Mouse (Mus musculus) adipose tissue, adult 10 weeks (tissue): Measurements from ENCODE around the gene Gtpbp1. TPM values are rescaled to one million over a fixed set of nuclear protein-coding genes. Genes with fewer than 3 reads are reported as not detected.

ENCODE experiments used
- polyA plus RNA-seq: library from polyadenylated mRNA; stranded (reverse); fragments of 350-450 nt; fragmentation: Illumina TruSeq; extraction: RNeasy Lipid Tissue Mini Kit (QIAGEN cat#74804); gene quantifications from one replicate; pipeline ENCODE4 v1.2.3, GENCODE M21; 2014; ENCODE audit warnings: low read depth, low replicate concordance

Gtpbp1 gene
- polyA plus RNA-seq, result 29.5 TPM

GRCm38 (mm10) chr15:79690426-79691022, at the start of gene Gtpbp1:
Gene Gtpbp1, plus strand, starts transcription at chr15:79690845.

GRCm38 (mm10) chr15:79658531-79659375, 31.9 kb upstream of the Gtpbp1 start, which contains the start of the genes Fam227a and Cby1:
Gene Fam227a, minus strand, starts transcription at chr15:79658956.
Gene Cby1, plus strand, starts transcription at chr15:79659199.

GRCm38 (mm10) chr15:79670249-79670971, 20.2 kb upstream of the Gtpbp1 start, which contains the start of gene Tomm22:
Gene Tomm22, plus strand, starts transcription at chr15:79670861.

DNA sequence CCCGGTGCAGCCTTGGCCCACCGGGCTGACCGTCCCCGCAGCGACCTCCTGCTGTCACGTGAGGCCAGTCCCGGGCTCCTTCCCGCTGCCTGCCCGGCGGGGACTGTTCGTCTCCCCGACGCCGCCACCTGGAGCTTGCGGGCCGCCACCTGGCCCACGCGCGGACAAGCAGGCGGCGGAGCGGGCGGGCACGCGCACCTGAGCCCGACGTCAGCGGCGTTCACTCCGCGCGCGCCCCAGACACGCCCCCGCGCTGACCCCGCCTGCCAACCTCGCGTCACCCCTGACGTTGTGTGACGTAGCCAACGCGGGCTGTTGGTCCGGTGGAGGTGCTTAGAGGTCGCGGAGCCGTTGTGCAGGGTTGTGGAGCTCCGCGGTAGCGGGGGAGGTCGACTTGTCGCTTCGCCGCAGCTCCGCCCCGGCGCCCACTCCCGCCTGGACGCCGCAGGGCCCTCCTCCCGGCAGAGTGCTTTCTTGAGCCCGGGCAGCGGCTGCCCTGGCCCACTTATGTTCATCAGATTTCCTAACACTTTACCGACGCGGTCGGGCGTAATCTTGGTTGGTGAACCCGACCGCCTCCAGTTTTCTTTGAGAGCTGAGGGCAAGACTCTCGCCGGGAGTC, 2.9 kb upstream of the Gtpbp1 start, which contains the start of gene Josd1:
TSS of gene Josd1 (minus strand) at position 274 of the 622 bp plus-strand sequence.

DNA sequence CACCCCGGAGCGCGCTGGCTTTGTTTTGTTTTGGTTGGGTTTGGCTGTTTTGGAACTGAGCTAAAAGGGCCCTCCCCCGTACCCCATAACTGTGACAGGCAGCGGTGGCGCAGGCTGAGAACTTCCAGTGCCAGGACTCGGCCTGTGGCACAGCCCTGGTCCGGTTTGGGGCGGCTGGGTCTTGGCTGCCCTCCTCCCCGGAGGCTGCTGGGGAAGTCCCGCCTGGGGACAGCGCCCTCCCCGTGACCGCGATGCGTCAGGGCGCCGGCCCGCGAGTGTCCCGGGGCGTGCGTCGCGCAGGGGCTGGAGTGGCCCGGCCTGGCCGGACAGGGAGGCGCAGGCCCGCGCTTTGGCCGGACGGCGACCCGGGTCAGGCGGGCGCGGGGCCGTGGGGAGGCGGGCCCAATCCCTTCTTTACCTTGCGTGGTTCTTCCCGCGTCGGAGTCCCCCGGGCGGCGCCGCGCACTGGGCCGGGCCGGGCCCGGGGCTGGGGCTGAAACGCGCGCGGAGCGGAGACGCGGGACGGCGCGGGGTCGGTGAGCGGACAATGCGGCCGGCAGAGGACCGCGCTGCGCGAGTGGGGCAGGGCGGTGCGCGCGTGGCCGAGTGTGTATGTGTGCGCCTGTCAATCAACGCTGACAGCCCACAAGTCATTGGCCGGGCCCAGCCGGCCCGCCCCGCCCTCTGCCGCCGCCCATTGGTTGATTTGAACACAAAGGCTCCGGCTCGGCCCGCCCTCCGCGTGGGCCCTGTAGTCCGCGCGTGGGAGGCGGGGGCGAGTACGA, 51.5 kb downstream of the Gtpbp1 start, which contains the start of gene Sun2:
TSS of gene Sun2 (minus strand) at position 616 of the 785 bp plus-strand sequence.

Other genes with a start within 250 kb of the Gtpbp1 start
- 58.9 TPM for gene Csnk1e, start 235.3 kb upstream of the Gtpbp1 start, polyA plus RNA-seq
- gene Kcnj4, start 185.6 kb upstream of the Gtpbp1 start, polyA plus RNA-seq, result not detected
- 16.6 TPM for gene Kdelr3, start 174.4 kb upstream of the Gtpbp1 start, polyA plus RNA-seq
- 340 TPM for gene Ddx17, start 144.1 kb upstream of the Gtpbp1 start, polyA plus RNA-seq
- gene Dmc1, start 85.7 kb upstream of the Gtpbp1 start, polyA plus RNA-seq, result 1.0 TPM
- 5.0 TPM for gene Fam227a, start 31.9 kb upstream of the Gtpbp1 start, polyA plus RNA-seq
- gene Cby1, start 31.6 kb upstream of the Gtpbp1 start, polyA plus RNA-seq, result 23.7 TPM
- 102 TPM for gene Tomm22, start 20.0 kb upstream of the Gtpbp1 start, polyA plus RNA-seq
- gene Josd1, start 2.9 kb upstream of the Gtpbp1 start, polyA plus RNA-seq, result 28.7 TPM
- 89.3 TPM for gene Sun2, start 51.7 kb downstream of the Gtpbp1 start, polyA plus RNA-seq
- 28.9 TPM for gene Dnal4, start 87.0 kb downstream of the Gtpbp1 start, polyA plus RNA-seq
- 6.2 TPM for gene Nptxr, start 113.9 kb downstream of the Gtpbp1 start, polyA plus RNA-seq
- gene Npcd, start 143.4 kb downstream of the Gtpbp1 start, polyA plus RNA-seq, result 1.1 TPM
- gene Cbx6, start 143.8 kb downstream of the Gtpbp1 start, polyA plus RNA-seq, result 64.2 TPM
- 76.7 TPM for gene Apobec3, start 200.8 kb downstream of the Gtpbp1 start, polyA plus RNA-seq